Mouse (Mus musculus): ENCODE measurements around the gene Cryaa.
"Not testable (repeated sequence)": the region's sequence is repeated elsewhere in the genome, so short reads cannot be mapped to it uniquely, and the experiment has no call there.

The Cryaa gene

GRCm38 (mm10) chr17:31660661-31661250 is 16.9 kb upstream of the Cryaa start:
- no peak for DNase-seq (ENCODE audit: low spot score)

DNA sequence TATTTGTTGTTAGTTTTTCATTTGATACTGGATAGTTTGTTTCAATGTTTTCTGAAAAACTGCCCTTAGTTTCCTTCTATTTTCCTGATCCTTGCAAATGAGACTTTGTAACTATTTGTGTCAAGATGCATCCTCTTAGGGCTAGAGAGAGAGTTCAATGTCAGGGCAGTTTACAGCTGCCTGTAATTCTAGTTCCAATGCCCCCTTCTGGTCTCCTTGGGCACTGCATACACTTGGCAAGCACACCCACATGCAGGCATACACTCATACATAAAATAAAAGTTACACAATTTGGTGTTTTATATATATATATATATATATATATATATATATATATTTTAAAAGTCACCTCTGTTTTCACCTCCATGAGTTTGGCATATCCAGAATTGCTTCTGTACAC is 14.8 kb upstream of the Cryaa start:
- no peak for DNase-seq (ENCODE audit: low spot score)

DNA sequence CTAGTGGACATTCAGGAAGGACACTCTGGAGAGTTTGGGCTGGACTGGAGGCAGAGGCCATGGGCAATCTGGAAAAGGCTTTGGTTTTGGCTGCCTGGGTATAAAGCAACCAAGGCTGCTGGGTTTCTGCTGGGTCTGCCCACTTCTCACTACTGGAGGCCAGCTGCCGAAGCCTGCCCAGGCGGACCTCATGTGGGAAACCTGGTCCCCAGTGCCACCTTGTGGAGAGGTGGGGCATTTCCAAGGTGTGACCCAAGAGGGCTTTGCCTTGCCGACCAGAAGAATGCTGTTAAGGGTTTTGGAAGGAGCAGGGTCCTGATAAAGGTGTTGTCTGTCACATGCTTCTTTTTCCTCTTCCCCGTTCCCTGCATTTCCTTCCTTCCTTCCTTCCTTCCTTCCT is 12.8 kb upstream of the Cryaa start:
- peak; percentile 87 for DNase-seq (ENCODE audit: low spot score)

- no peak for DNase-seq (ENCODE audit: low spot score)
Measured at GRCm38 (mm10) chr17:31668306-31668705, 9.3 kb upstream of the Cryaa start.

DNA sequence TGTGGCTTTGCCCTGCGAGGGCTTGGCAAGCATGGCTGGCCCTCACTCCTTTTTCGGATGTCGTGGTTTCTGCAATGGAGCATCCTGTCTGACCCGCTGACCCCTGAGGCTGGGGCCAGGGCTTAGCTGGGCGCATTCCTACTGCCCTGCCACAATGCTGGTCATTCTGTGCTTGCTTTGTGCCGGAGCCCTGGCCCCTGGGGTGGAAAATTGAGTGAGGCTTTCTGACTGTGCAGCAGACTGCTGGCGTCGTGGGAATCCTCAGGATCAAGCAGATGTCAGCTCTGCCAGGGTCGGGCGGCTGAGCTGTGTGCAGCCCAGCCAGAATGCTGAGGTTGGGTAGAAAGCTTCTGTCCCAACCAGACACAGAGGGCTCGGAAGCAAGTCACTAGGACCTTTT is 7.4 kb upstream of the Cryaa start:
- DNase-seq (ENCODE audit: low spot score): no peak

- DNase-seq (ENCODE audit: low spot score): no peak
Measured at GRCm38 (mm10) chr17:31671698-31672097, 5.9 kb upstream of the Cryaa start.

DNA sequence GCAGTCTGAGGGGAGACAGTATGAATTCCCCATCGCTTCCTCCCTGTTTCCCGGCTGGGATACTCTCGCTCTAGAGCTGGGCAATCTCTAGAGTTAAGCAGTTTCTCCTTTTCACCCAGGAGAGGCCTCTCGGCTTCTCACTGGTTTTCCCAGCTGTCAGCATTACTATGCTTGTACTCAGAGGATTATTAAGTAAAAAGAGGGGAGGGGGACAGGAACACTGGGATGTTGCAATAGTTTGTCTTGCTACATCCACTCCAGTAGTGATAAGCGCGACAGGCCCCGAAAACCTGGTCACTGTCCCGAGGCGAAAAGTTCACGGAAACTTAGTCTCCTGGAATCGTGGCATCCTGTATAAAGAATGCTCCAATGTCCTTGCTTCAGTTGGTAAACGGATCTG is 5.3 kb upstream of the Cryaa start:
- no peak for DNase-seq (ENCODE audit: low spot score)

- no peak for DNase-seq (ENCODE audit: low spot score)
Measured at GRCm38 (mm10) chr17:31674426-31674825, 3.2 kb upstream of the Cryaa start.

- no peak for DNase-seq (ENCODE audit: low spot score)
Measured at GRCm38 (mm10) chr17:31680450-31680849, 2.8 kb downstream of the Cryaa start.

DNA sequence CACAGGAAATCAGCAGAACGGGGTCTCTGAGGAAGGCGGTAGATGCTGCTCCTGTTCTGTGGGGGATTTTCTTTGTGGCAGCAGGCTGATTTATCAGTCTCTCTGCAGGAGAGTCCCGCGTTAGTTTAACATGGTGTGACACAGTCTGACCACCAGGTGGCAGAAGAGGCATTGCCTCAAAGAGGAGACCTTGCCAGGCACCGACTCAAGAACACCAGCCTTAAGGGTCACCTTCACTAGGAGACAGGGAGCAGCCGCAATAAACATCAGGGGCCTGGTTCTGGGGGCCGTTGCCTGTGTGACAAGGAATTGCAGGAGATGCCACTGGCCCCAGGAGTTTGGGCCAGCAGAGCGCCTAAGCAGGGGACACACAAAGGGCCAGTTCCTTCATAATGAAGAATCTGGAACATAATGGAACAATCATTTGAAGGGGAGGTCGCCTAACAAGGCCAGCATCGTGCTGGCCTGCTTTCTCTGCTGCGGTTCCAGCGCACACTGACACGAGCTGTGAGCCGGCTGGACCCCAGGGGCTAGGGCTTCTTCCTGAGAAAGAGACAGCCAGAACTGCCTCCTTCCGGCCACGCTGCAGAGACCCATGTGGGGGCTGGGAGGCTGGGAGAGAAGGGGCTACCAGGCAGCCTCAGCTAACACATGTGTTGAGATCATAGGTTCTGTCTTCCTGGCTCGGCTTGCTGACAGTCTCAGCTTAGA is 8.1 kb downstream of the Cryaa start:
- peak; percentile 90 for DNase-seq (ENCODE audit: low spot score)

- peak; percentile 78 for DNase-seq (ENCODE audit: low spot score)
Measured at GRCm38 (mm10) chr17:31686225-31686564, 8.6 kb downstream of the Cryaa start.

GRCm38 (mm10) chr17:31688112-31688511 is 10.5 kb downstream of the Cryaa start:
- no peak for DNase-seq (ENCODE audit: low spot score)

DNA sequence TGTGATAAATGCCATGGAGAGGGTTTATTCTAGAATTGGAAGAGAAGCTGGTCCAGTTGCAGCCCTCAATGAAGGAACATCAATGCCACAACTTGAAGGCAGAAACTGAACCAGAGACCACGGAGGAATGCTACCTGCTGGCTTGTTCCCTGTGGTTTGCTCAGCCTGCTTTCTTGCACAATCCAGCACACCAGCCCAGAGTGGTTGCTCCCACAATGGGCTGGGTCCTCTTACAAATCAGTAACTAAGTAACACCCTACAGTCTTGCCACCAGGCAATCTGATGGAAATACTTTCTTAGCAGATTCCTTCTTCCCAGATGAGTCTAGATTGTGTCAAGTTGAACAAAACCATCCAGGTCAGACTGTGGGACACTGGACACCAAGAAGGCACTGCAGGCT is 12.0 kb downstream of the Cryaa start:
- DNase-seq (ENCODE audit: low spot score): no peak

DNA sequence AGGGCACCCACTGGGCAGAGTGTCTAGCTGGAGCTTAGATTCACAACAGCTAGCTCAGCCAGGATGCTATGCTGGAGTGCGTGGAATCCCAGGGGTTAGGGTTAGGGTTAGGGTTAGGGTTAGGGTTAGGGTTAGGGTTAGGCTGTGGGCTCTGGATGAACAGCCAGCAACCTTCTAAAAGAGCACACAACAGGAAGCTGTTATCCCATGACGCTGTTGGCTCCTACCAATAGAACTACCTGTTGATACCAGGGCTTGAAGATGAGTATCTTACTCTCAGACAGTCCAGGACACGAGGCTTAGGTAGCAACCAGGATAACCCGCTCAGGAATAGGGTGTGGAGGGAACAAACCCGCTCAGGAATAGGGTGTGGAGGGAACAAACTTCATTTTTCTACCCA is 15.3 kb downstream of the Cryaa start:
- no peak for DNase-seq (ENCODE audit: low spot score)

DNA sequence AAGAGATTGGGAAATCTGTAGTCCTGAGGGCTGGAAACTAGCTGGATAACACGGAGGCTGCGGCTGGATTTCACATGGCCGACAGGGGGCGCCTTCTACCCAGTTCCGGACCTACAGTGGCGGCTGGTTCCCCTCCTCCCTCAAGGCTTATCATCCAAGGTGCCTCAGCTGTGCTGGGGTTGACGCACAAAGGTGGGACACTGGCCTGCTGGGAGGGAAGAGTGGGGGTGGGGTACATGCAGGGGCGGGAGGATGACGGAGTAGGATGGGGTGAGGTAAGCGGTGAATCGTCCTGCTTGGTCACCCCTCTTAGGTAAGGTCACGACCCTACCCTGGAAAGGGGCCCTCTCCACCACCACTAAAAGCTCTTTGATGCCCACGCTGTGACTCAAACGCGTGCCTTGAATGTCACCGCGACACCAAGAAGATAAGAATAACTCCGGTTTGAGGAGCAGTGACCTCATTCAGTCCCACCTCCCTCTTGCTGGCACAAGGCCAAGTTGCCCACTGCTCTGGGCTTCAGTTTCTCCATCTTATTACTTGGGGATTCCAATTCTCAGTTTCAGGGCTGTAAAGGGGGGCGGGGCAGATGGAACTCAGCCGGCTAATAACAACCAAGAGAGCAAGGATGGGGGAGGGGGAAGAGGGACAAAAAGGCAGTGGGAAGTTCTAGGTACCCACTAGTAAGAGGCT is 15.9 kb downstream of the Cryaa start:
- DNase-seq (ENCODE audit: low spot score): peak; percentile 89

DNA sequence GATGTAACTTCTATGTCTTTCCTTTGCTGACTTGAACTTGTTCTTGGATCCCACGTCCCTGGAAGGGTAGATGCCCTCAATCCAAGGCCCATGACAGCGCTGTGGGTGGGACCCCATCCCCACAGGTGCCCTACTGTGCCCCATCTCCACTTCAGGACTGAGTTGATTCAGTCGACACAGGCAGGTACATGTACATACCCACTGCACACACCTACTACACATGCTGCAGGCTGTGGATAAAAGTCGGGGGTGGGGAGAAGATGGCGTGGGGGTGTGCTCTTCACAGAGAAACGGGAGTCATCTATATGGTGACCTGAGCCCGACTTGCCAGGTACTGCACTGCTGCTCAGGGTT is 16.4 kb downstream of the Cryaa start:
- no peak for DNase-seq (ENCODE audit: low spot score)

DNA sequence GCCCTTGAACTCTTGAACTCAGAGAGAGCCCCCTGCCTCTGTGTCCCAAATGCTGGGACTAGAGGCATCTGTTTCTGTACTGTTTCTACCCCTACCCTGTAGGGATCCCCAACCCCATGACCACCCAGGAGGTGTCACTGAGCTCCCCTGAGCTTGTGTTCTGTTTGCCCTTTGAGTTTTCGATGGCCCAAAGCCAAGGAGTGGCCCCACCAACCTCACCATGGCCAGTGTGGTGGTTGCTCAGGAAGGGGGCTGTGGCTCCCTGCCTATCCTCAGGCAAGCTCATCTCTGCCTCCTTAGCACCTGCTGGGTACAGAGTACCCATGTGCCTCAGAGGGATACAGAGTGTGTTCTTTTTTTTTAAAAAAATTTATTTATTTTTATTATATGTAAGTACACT is 17.3 kb downstream of the Cryaa start:
- DNase-seq (ENCODE audit: low spot score): no peak

GRCm38 (mm10) chr17:31695356-31695755 is 17.7 kb downstream of the Cryaa start:
- not testable (repeated sequence) for DNase-seq (ENCODE audit: low spot score)

GRCm38 (mm10) chr17:31698347-31698746 is 20.7 kb downstream of the Cryaa start:
- no peak for DNase-seq (ENCODE audit: low spot score)

- no peak for DNase-seq (ENCODE audit: low spot score)
Measured at GRCm38 (mm10) chr17:31703276-31703980, 25.8 kb downstream of the Cryaa start.

DNA sequence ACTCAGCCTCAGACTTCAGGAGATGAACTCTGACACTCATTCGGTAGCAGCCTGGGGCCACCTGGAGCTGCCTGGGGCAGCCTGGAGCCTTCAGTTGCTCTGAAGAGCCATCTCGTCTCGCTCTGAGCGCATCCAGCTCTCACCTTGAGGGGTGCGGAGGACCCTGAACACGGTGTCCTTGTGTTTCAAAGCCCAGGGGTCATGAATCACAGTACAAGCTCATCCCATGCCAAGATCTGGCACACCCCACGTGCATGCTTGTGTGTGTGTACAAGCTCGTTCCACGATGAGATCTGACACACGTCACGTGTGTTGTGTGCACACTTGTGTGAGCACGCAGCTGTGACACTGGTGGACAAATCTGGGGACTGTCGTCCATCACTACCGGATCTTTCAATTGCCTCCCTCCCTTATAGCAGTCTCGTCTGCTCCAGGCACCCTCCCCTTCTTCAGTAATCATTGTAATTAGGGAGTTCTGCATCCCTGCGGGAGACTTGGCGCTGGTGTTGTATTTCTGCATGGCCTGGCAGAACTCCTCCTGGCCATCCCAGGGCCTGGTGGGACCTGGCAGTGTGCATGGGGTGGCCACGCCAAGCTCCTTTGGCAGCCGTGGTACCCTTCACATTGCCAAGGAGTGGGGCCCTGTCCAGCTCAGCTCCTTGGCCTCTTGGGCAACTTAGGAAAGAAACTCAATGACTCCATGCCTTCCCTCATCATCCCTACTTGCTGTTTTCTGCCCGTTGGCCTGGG is 27.8 kb downstream of the Cryaa start:
- DNase-seq (ENCODE audit: low spot score): no peak

GRCm38 (mm10) chr17:31709121-31709741 is 31.6 kb downstream of the Cryaa start:
- no peak for DNase-seq (ENCODE audit: low spot score)
